16 mouse cellular contexts compared by ENCODE assay signal in the genomic region with DNA sequence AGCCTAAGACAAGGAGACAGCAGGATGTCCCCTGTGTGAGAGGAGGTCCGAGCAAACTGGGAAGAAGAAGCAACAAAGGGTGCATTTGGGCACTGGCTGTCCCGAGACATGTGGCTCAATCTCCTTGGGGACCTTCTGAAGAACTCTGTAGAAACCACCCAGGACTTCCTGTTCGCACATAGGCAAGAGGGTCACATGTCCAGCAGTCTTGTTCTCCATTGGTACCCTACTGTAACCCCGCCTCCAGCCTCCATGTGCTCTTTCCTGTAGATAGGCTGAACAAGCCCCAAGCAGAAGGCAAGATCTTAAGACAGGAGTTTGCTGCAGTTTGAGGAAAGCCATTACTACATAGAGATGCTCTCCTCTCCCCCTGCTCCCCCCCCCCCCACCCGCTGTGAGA. TPM values are rescaled to one million over a fixed set of nuclear protein-coding genes. Genes with fewer than 3 reads are reported as not detected.
DNase-seq lines count a peak whose midpoint lies in the region; ATAC-seq lines count a peak whose summit lies in the region.
"Had no signal": no experiment of that assay in that cellular context is flagged by ENCODE, and none has a peak within 500 bp of the region (broad histone marks: within the 10 kb centered on the region; RNA-seq: fewer than 3 reads in every experiment).

No protein-coding gene starts in this region.

- DNase-seq in 3134 (ENCODE audit: extremely low read depth, insufficient read length, low spot score) (peak; percentile 17), A20 (ENCODE audit: low read depth, low spot score) (peak; percentile 41)
- DNase-seq in T-cell, adult 2 months (ENCODE audit: low spot score): peak; percentile 32
- DNase-seq in kidney, adult 8-10 months: no peak
- no peak for DNase-seq in frontal cortex, postnatal 36 days (ENCODE audit: low spot score in 2 of 2)
- DNase-seq in neural tube, embryonic 10.5 days (ENCODE audit: extremely low spot score, low spot score): no peak
- DNase-seq: adrenal gland, postnatal 36 days; cerebellum, adult 2 months; forebrain, postnatal 0 days; heart, adult 11 months; kidney, adult 9 months; kidney, postnatal 36 days; thymus, postnatal 25 days had no signal

- peak; percentile 54 for ATAC-seq in monocyte, adult 5-6 weeks (replicated peaks; ENCODE audit: insufficient number of reproducible peaks, low FRiP score, low TSS enrichment, poor library complexity, severe bottlenecking)
- ATAC-seq: activated CD4-positive, CD25-positive, alpha-beta regulatory T cell, adult 4 months; forebrain, postnatal 0 days; midbrain, embryonic 16.5 days had no signal

RNA-seq across cellular contexts. Expression of gene Ptgr2, which starts 32.2 kb away (rescaled TPM):
- total RNA-seq in monocyte, adult 5-6 weeks (2017): 50.7 to 64.4 TPM (median 56.7 TPM) in 3 replicates

RNA-seq across cellular contexts. Expression of gene Elmsan1, which starts 34.1 kb away (rescaled TPM):
- total RNA-seq in monocyte, adult 5-6 weeks (2017): 21.6 to 42.4 TPM (median 28.2 TPM) in 3 replicates

Comparison
In these comparisons a context has a peak if more than half of its experiments do, and no peak if none do; other contexts are left out.
1. DNase-seq: peak in 3134 (single experiment), A20 (single experiment) and T-cell, adult 2 months (single experiment); none in kidney, adult 8-10 months (0 of 2), frontal cortex, postnatal 36 days (0 of 2) and neural tube, embryonic 10.5 days (single experiment).